Mouse (Mus musculus): ENCODE results near the gene S100a3. TPM values are rescaled to one million over a fixed set of nuclear protein-coding genes. Genes with fewer than 3 reads are reported as not detected.

Gene S100a3
- polyA plus RNA-seq, 1 experiment, result 2.5 TPM

DNA sequence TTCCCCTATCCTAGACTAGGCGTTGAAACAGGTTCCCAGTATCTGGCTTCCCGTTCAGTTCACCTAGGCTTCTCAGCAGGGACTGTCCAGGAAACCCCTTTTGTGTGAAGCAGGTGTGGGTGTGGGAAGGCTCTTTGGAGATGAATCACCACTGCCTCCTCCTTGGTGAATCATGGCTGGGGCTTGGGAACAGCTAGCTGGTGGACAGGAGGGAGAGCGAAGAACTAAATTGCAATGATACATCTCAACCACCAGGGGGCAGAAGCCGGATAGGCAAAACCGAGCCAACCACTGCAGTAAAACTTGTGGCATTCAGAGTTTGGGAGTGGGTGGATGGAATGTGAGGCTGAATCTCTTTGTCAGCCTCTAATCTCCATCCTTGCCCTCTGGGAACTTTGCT is 25.2 kb downstream of the S100a3 start:
- no peaks in the 10 kb centered on the region for H3K9me3 ChIP-seq (replicated peaks; ENCODE audit: control insufficient read depth, insufficient read depth, low read length, poor library complexity, severe bottlenecking)
- H3K27me3 ChIP-seq (ENCODE audit: control insufficient read depth, insufficient read depth, low read length, poor library complexity, severe bottlenecking), result no peaks in the 10 kb centered on the region
- H3K4me1 ChIP-seq (ENCODE audit: control insufficient read depth, insufficient read depth, low read length), result peaks cover 2% of the 10 kb centered on the region
- H3K4me3 ChIP-seq (ENCODE audit: low read depth, low read length), result no peak overlapping the region
- H3K27ac ChIP-seq (ENCODE audit: insufficient read depth, low read length), result no peak overlapping the region
- no peaks in the 10 kb centered on the region for H3K36me3 ChIP-seq (ENCODE audit: control insufficient read depth, insufficient read depth, low read length, poor library complexity, severe bottlenecking)
- TF ChIP-seq EP300 (IDR thresholded peaks at IDR 0.05; ENCODE audit: insufficient read depth, low read depth, low read length) (0 out of 2 replicates have a peak, but pooled peaks have one; percentile 38), POLR2A (IDR thresholded peaks at IDR 0.05; ENCODE audit: insufficient read depth, low read length) (no peak), CTCF (IDR thresholded peaks at IDR 0.05; ENCODE audit: low read depth, low read length) (peak; percentile 85)
- H3K9ac ChIP-seq (ENCODE audit: low read depth, poor library complexity, severe bottlenecking), result no peak overlapping the region

GRCm38 (mm10) chr3:90586016-90586643 is 25.8 kb downstream of the S100a3 start:
- no peak for TF ChIP-seq EP300 (IDR thresholded peaks at IDR 0.05; ENCODE audit: insufficient read depth, low read depth, low read length)
- no peak for TF ChIP-seq CTCF (IDR thresholded peaks at IDR 0.05; ENCODE audit: low read depth, low read length)
- TF ChIP-seq POLR2A (IDR thresholded peaks at IDR 0.05; ENCODE audit: insufficient read depth, low read length), result no peak
- Histone ChIP-seq H3K9ac (ENCODE audit: low read depth, poor library complexity, severe bottlenecking) (no peak overlapping the region), H3K27ac (ENCODE audit: insufficient read depth, low read length) (peak overlapping the region; percentile 27), H3K36me3 (ENCODE audit: control insufficient read depth, insufficient read depth, low read length, poor library complexity, severe bottlenecking) (no peaks in the 10 kb centered on the region), H3K4me3 (ENCODE audit: low read depth, low read length) (no peak overlapping the region), H3K4me1 (ENCODE audit: control insufficient read depth, insufficient read depth, low read length) (peaks cover 2% of the 10 kb centered on the region), H3K9me3 (replicated peaks; ENCODE audit: control insufficient read depth, insufficient read depth, low read length, poor library complexity, severe bottlenecking) (no peaks in the 10 kb centered on the region), H3K27me3 (ENCODE audit: control insufficient read depth, insufficient read depth, low read length, poor library complexity, severe bottlenecking) (no peaks in the 10 kb centered on the region)

DNA sequence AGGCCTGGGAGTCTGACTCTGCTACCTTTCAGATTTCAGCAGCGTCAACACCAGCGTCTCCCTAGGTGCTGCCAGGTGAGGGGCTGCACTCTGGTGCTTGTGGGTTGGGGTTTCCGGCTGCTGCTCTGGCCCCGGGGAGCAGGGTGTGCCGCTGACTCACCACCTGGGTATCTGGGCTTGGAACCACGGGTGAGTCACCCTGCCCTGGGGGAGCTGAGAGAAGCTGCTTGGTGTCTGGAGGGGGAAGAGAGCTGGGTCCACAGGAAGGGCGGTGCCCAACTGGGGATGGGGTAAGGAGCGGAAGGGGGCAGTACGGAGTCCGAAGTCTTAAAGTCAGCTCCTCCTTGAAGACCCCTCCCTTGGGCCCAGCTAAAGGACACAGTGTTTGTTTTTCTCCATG is 26.5 kb downstream of the S100a3 start:
- Histone ChIP-seq H3K4me3 (ENCODE audit: low read depth, low read length) (peak overlapping the region; percentile 1; the same call in 1 of the 2 replicates), H3K36me3 (ENCODE audit: control insufficient read depth, insufficient read depth, low read length, poor library complexity, severe bottlenecking) (no peaks in the 10 kb centered on the region), H3K27me3 (ENCODE audit: control insufficient read depth, insufficient read depth, low read length, poor library complexity, severe bottlenecking) (no peaks in the 10 kb centered on the region), H3K9ac (ENCODE audit: low read depth, poor library complexity, severe bottlenecking) (no peak overlapping the region), H3K4me1 (ENCODE audit: control insufficient read depth, insufficient read depth, low read length) (peaks cover 2% of the 10 kb centered on the region), H3K27ac (ENCODE audit: insufficient read depth, low read length) (peak overlapping the region; percentile 33), H3K9me3 (replicated peaks; ENCODE audit: control insufficient read depth, insufficient read depth, low read length, poor library complexity, severe bottlenecking) (no peaks in the 10 kb centered on the region)
- TF ChIP-seq POLR2A (IDR thresholded peaks at IDR 0.05; ENCODE audit: insufficient read depth, low read length), result no peak
- peak; percentile 91 for TF ChIP-seq EP300 (IDR thresholded peaks at IDR 0.05; ENCODE audit: insufficient read depth, low read depth, low read length)
- TF ChIP-seq CTCF (IDR thresholded peaks at IDR 0.05; ENCODE audit: low read depth, low read length), result peak; percentile 7

DNA sequence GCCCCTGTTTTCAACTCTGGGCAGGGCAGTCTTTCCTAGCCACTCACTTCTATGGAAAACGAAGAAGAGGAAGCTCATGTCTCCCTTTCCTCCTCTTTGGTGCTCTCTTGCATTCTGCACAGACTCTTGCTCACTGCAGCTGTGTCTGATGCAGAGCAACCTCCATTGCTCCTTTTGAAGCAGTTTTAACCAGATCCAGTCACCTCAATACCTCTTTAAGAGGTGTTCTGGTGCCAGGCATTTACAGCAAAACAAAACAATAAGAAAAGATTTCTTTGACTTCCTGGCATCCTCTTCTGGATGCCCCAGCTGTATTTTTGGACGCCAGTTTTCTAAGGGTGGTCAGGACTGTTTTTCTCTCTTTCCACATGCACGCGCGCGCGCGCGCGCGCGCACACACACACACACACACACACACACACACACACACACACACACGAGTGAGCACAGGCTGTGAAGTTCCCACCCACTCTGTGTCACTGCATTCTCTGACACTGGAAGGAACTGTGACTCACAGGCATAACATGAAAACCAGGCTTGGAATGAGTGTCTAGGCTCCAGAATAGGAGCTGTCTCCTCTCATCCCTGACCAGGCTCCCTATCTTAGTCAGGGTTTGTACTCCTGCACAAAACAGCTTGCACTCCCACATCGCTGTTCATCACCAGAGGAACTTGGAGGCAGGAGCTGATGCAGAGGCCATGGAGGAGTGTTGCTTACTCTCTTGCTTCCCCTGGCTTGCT is 27.2 kb downstream of the S100a3 start:
- Histone ChIP-seq H3K27me3 (ENCODE audit: control insufficient read depth, insufficient read depth, low read length, poor library complexity, severe bottlenecking) (no peaks in the 10 kb centered on the region), H3K4me3 (ENCODE audit: low read depth, low read length) (no peak overlapping the region), H3K36me3 (ENCODE audit: control insufficient read depth, insufficient read depth, low read length, poor library complexity, severe bottlenecking) (no peaks in the 10 kb centered on the region), H3K4me1 (ENCODE audit: control insufficient read depth, insufficient read depth, low read length) (peaks cover 2% of the 10 kb centered on the region), H3K27ac (ENCODE audit: insufficient read depth, low read length) (peak overlapping the region; percentile 51), H3K9me3 (replicated peaks; ENCODE audit: control insufficient read depth, insufficient read depth, low read length, poor library complexity, severe bottlenecking) (no peaks in the 10 kb centered on the region), H3K9ac (ENCODE audit: low read depth, poor library complexity, severe bottlenecking) (no peak overlapping the region)
- TF ChIP-seq EP300 (IDR thresholded peaks at IDR 0.05; ENCODE audit: insufficient read depth, low read depth, low read length) (no peak), POLR2A (IDR thresholded peaks at IDR 0.05; ENCODE audit: insufficient read depth, low read length) (no peak), CTCF (IDR thresholded peaks at IDR 0.05; ENCODE audit: low read depth, low read length) (no peak)

DNA sequence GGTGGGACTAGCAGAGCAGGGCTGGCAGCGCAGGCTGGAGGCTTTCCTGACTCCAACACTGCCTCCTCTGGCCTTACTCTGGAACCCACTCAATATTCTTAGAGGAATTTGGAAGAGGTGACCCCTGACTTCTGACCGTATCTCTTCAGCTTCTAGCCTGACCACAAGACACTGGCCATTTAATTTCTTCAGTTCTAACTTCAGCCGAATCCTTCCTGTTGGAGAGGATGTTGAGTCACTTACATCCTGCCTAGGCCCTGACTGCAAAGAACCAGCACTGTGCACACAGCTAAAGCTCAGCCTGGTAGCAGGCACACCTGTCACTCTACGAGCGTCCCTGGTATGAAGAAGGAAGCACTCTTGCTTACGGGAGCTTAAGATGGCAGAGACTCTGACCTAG is 29.0 kb downstream of the S100a3 start:
- Histone ChIP-seq H3K4me3 (ENCODE audit: low read depth, low read length) (no peak overlapping the region), H3K4me1 (ENCODE audit: control insufficient read depth, insufficient read depth, low read length) (peaks cover 2% of the 10 kb centered on the region), H3K9me3 (replicated peaks; ENCODE audit: control insufficient read depth, insufficient read depth, low read length, poor library complexity, severe bottlenecking) (peaks cover 8% of the 10 kb centered on the region), H3K27me3 (ENCODE audit: control insufficient read depth, insufficient read depth, low read length, poor library complexity, severe bottlenecking) (no peaks in the 10 kb centered on the region), H3K27ac (ENCODE audit: insufficient read depth, low read length) (no peak overlapping the region), H3K36me3 (ENCODE audit: control insufficient read depth, insufficient read depth, low read length, poor library complexity, severe bottlenecking) (no peaks in the 10 kb centered on the region), H3K9ac (ENCODE audit: low read depth, poor library complexity, severe bottlenecking) (no peak overlapping the region)
- no peak for TF ChIP-seq EP300 (IDR thresholded peaks at IDR 0.05; ENCODE audit: insufficient read depth, low read depth, low read length)
- TF ChIP-seq POLR2A (IDR thresholded peaks at IDR 0.05; ENCODE audit: insufficient read depth, low read length), result no peak
- no peak for TF ChIP-seq CTCF (IDR thresholded peaks at IDR 0.05; ENCODE audit: low read depth, low read length)

- H3K36me3 ChIP-seq (ENCODE audit: control insufficient read depth, insufficient read depth, low read length, poor library complexity, severe bottlenecking), result no peaks in the 10 kb centered on the region
- no peak for TF ChIP-seq EP300 (IDR thresholded peaks at IDR 0.05; ENCODE audit: insufficient read depth, low read depth, low read length)
- TF ChIP-seq CTCF (IDR thresholded peaks at IDR 0.05; ENCODE audit: low read depth, low read length), result no peak
- no peak for TF ChIP-seq POLR2A (IDR thresholded peaks at IDR 0.05; ENCODE audit: insufficient read depth, low read length)
- H3K4me1 ChIP-seq (ENCODE audit: control insufficient read depth, insufficient read depth, low read length), result peaks cover 2% of the 10 kb centered on the region
- no peak within 1 kb of the TSS for H3K4me3 ChIP-seq (ENCODE audit: low read depth, low read length)
- H3K27ac ChIP-seq (ENCODE audit: insufficient read depth, low read length), result no peak within 1 kb of the TSS
- no peak within 1 kb of the TSS for H3K9ac ChIP-seq (ENCODE audit: low read depth, poor library complexity, severe bottlenecking)
- no peaks in the 10 kb centered on the region for H3K27me3 ChIP-seq (ENCODE audit: control insufficient read depth, insufficient read depth, low read length, poor library complexity, severe bottlenecking)
- H3K9me3 ChIP-seq (replicated peaks; ENCODE audit: control insufficient read depth, insufficient read depth, low read length, poor library complexity, severe bottlenecking), result peaks cover 8% of the 10 kb centered on the region
Measured at GRCm38 (mm10) chr3:90589947-90590346, 29.6 kb downstream of the S100a3 start, which contains the start of gene S100a2. TSS of gene S100a2 (plus strand) at chr3:90590247.

All from ES-Bruce4 (cell line).